Mouse (Mus musculus) kidney, adult 9 months (tissue): ENCODE measurements around the gene Marveld2.

ENCODE experiments used
- DNase-seq: peaks from one replicate; pipeline ENCODE4 v3.0.0; 2022

Marveld2 gene

GRCm38 (mm10) chr13:100616181-100617087, at the start of gene Marveld2:
Gene Marveld2 (minus strand): TSS chr13:100616971.
- peak; percentile 73 for DNase-seq

GRCm38 (mm10) chr13:100659864-100660456, 43.2 kb upstream of the Marveld2 start:
- DNase-seq = peak; percentile 57

- DNase-seq = no peak
Observed at GRCm38 (mm10) chr13:100658091-100658490, 41.3 kb upstream of the Marveld2 start.

- no peak for DNase-seq
Observed at GRCm38 (mm10) chr13:100651439-100652186, 34.8 kb upstream of the Marveld2 start, which contains the start of gene Taf9. Gene Taf9 (plus strand): TSS chr13:100651579.

- DNase-seq = peak; percentile 95
Observed at GRCm38 (mm10) chr13:100650550-100651438, 34.0 kb upstream of the Marveld2 start, which contains the start of the genes Ak6 and Rad17. Gene Ak6 (plus strand): TSS chr13:100650979. Gene Rad17 (minus strand): TSS chr13:100651051.

GRCm38 (mm10) chr13:100648223-100648622, 31.5 kb upstream of the Marveld2 start:
- no peak for DNase-seq

GRCm38 (mm10) chr13:100642471-100643209, 25.9 kb upstream of the Marveld2 start:
- no peak for DNase-seq

GRCm38 (mm10) chr13:100634106-100634691, 17.4 kb upstream of the Marveld2 start:
- no peak for DNase-seq

- no peak for DNase-seq
Observed at GRCm38 (mm10) chr13:100622241-100622640, 5.5 kb upstream of the Marveld2 start.

GRCm38 (mm10) chr13:100617583-100617982, 812 bp upstream of the Marveld2 start:
- DNase-seq = no peak

GRCm38 (mm10) chr13:100612903-100613302, 3.9 kb downstream of the Marveld2 start:
- no peak for DNase-seq

GRCm38 (mm10) chr13:100612251-100612650, 4.5 kb downstream of the Marveld2 start:
- no peak for DNase-seq

GRCm38 (mm10) chr13:100611266-100611665, 5.5 kb downstream of the Marveld2 start:
- no peak for DNase-seq

- no peak for DNase-seq
Observed at GRCm38 (mm10) chr13:100607756-100608155, 9.0 kb downstream of the Marveld2 start.

GRCm38 (mm10) chr13:100605845-100606244, 10.9 kb downstream of the Marveld2 start:
- no peak for DNase-seq

- no peak for DNase-seq
Observed at GRCm38 (mm10) chr13:100603738-100604095, 13.1 kb downstream of the Marveld2 start.

- no peak for DNase-seq
Observed at GRCm38 (mm10) chr13:100603031-100603737, 13.6 kb downstream of the Marveld2 start.

- peak; percentile 90 for DNase-seq
Observed at GRCm38 (mm10) chr13:100602239-100602902, 14.4 kb downstream of the Marveld2 start.

GRCm38 (mm10) chr13:100601034-100601433, 15.7 kb downstream of the Marveld2 start:
- DNase-seq = no peak

- no peak for DNase-seq
Observed at GRCm38 (mm10) chr13:100600317-100600716, 16.5 kb downstream of the Marveld2 start.
